Mouse (Mus musculus): ENCODE measurements around the gene Tfr2.
A peak's percentile ranks its signal among the peaks of the same experiment; 100 is the strongest.

Tfr2 gene

GRCm38 (mm10) chr5:137569665-137570064 lies at the start of gene Tfr2:
Gene Tfr2 (plus strand): TSS chr5:137569840.
- DNase-seq (ENCODE audit: low read depth, low spot score): no peak

- no peak for DNase-seq (ENCODE audit: low read depth, low spot score)
Measured at GRCm38 (mm10) chr5:137521861-137522260, 47.8 kb upstream of the Tfr2 start.

- no peak for DNase-seq (ENCODE audit: low read depth, low spot score)
Measured at GRCm38 (mm10) chr5:137522711-137523110, 46.9 kb upstream of the Tfr2 start.

- DNase-seq (ENCODE audit: low read depth, low spot score): no peak
Measured at GRCm38 (mm10) chr5:137523396-137524250, 46.0 kb upstream of the Tfr2 start.

GRCm38 (mm10) chr5:137524251-137524515 lies 45.5 kb upstream of the Tfr2 start:
- DNase-seq (ENCODE audit: low read depth, low spot score): no peak

GRCm38 (mm10) chr5:137524671-137525070 lies 45.0 kb upstream of the Tfr2 start:
- no peak for DNase-seq (ENCODE audit: low read depth, low spot score)

- no peak for DNase-seq (ENCODE audit: low read depth, low spot score)
Measured at GRCm38 (mm10) chr5:137525511-137525910, 44.1 kb upstream of the Tfr2 start.

- DNase-seq (ENCODE audit: low read depth, low spot score): no peak
Measured at GRCm38 (mm10) chr5:137526192-137526936, 43.3 kb upstream of the Tfr2 start.

GRCm38 (mm10) chr5:137527413-137527812 lies 42.2 kb upstream of the Tfr2 start:
- DNase-seq (ENCODE audit: low read depth, low spot score): no peak

- DNase-seq (ENCODE audit: low read depth, low spot score): no peak
Measured at GRCm38 (mm10) chr5:137528247-137528968, 41.2 kb upstream of the Tfr2 start.

- DNase-seq (ENCODE audit: low read depth, low spot score): no peak
Measured at GRCm38 (mm10) chr5:137529221-137529995, 40.2 kb upstream of the Tfr2 start.

- no peak for DNase-seq (ENCODE audit: low read depth, low spot score)
Measured at GRCm38 (mm10) chr5:137530075-137530474, 39.6 kb upstream of the Tfr2 start.

GRCm38 (mm10) chr5:137530588-137531413 lies 38.8 kb upstream of the Tfr2 start:
- DNase-seq (ENCODE audit: low read depth, low spot score): no peak

- DNase-seq (ENCODE audit: low read depth, low spot score): no peak
Measured at GRCm38 (mm10) chr5:137531414-137532130, 38.1 kb upstream of the Tfr2 start.

GRCm38 (mm10) chr5:137532131-137532807 lies 37.4 kb upstream of the Tfr2 start:
- DNase-seq (ENCODE audit: low read depth, low spot score): no peak

GRCm38 (mm10) chr5:137532808-137533116 lies 36.9 kb upstream of the Tfr2 start:
- no peak for DNase-seq (ENCODE audit: low read depth, low spot score)

- peak; percentile 89 for DNase-seq (ENCODE audit: low read depth, low spot score)
Measured at GRCm38 (mm10) chr5:137533117-137533827, 36.4 kb upstream of the Tfr2 start, which contains the start of the genes Epo and Gnb2. Gene Epo (minus strand): TSS chr5:137533242. Gene Gnb2 (minus strand): TSS chr5:137533510.

GRCm38 (mm10) chr5:137534762-137535161 lies 34.9 kb upstream of the Tfr2 start:
- DNase-seq (ENCODE audit: low read depth, low spot score): no peak

- no peak for DNase-seq (ENCODE audit: low read depth, low spot score)
Measured at GRCm38 (mm10) chr5:137535318-137535717, 34.3 kb upstream of the Tfr2 start.
